ENCODE assay signal across 33 mouse cellular contexts in the genomic region with DNA sequence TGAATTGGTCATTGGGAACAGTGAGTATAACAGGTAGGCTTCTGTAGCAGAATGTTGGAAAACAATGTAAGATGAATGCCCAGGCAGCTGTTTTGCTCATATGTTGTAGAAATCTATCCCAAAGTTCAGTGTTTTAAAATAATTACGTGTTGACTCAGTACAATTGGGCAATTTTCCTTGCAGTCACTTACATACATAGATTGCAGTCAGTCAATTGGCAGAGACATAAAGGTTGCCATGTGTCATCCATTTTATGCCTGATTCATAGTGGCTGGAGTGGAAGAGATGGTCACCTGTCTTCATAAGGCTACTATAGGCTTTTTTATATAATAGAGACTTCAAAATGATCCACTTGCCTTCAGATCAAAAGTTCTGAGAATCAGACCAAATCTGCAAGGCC. TPM values are rescaled to one million over a fixed set of nuclear protein-coding genes. Genes with fewer than 3 reads are reported as not detected.
DNase-seq lines count a peak whose midpoint lies in the region; ATAC-seq and TF ChIP-seq lines count a peak whose summit lies in the region.
"Had no signal": no experiment of that assay in that cellular context is flagged by ENCODE, and none has a peak within 500 bp of the region (broad histone marks: within the 10 kb centered on the region; RNA-seq: fewer than 3 reads in every experiment).

No protein-coding gene starts in this region.

- H3K36me3 ChIP-seq in kidney, adult 2 months (ENCODE audit: control insufficient read depth, insufficient read depth, low read length) = no peaks in the 10 kb centered on the region
- H3K36me3 ChIP-seq in liver, postnatal 0 days (replicated peaks; ENCODE audit: insufficient read depth, low read length) = no peaks in the 10 kb centered on the region; the same call in 1 of the 2 replicates
- H3K36me3 ChIP-seq: embryonic facial prominence, embryonic 12.5 days; forebrain, embryonic 15.5 days; heart, embryonic 13.5 days; hindbrain, embryonic 15.5 days; limb, embryonic 15.5 days; midbrain, embryonic 13.5 days; neural tube, embryonic 13.5 days had no signal

- no peaks in the 10 kb centered on the region for H3K27me3 ChIP-seq in kidney, adult 2 months (replicated peaks; ENCODE audit: control insufficient read depth, insufficient read depth, low read length)
- no peaks in the 10 kb centered on the region for H3K27me3 ChIP-seq in liver, postnatal 0 days (ENCODE audit: insufficient read depth, low read length)
- H3K27me3 ChIP-seq: CH12.LX; embryonic facial prominence, embryonic 12.5 days; forebrain, embryonic 15.5 days; heart, embryonic 13.5 days; hindbrain, embryonic 15.5 days; limb, embryonic 15.5 days; megakaryocyte, embryonic 14.5 days; midbrain, embryonic 13.5 days; neural tube, embryonic 13.5 days; stomach, embryonic 15.5 days had no signal

- H3K4me1 ChIP-seq in kidney, adult 2 months (ENCODE audit: control insufficient read depth, insufficient read depth, low read length) = peaks cover 22% of the 10 kb centered on the region
- peaks cover 31% of the 10 kb centered on the region for H3K4me1 ChIP-seq in liver, postnatal 0 days (ENCODE audit: insufficient read depth)

- H3K4me2 ChIP-seq in liver, postnatal 0 days (ENCODE audit: low read depth, low read length) = peak overlapping the region; percentile 93
- H3K4me2 ChIP-seq: embryonic facial prominence, embryonic 12.5 days; forebrain, embryonic 15.5 days; heart, embryonic 13.5 days; hindbrain, embryonic 15.5 days; limb, embryonic 15.5 days; lung, embryonic 14.5 days; midbrain, embryonic 13.5 days; stomach, embryonic 15.5 days had no signal

- TF ChIP-seq CTCF in kidney, adult 2 months (conservative IDR thresholded peaks at IDR 0.05; ENCODE audit: insufficient read depth, insufficient read length, low read depth, low read length) = no peak
- no peak for TF ChIP-seq CTCF in liver, postnatal 0 days (IDR thresholded peaks at IDR 0.05; ENCODE audit: low read depth)

- ATAC-seq in liver, postnatal 0 days = no peak
- ATAC-seq: forebrain, embryonic 15.5 days; inflammation-experienced regulatory T-cells, adult 6 months; midbrain, embryonic 13.5 days had no signal

- WGBS in kidney, adult 2 months = 59% methylated on average over 1 of the region's 1 CpGs
- 60% methylated on average over 1 of the region's 1 CpGs for WGBS in liver, postnatal 0 days (ENCODE audit: insufficient replicate concordance)

- TF ChIP-seq POLR2A in kidney, adult 2 months (IDR thresholded peaks at IDR 0.05; ENCODE audit: low read depth, low read length) = no peak

- DNase-seq in kidney, adult 2 months = no peak
- no peak for DNase-seq in kidney, adult 18-20 months
- DNase-seq in 3T3-L1 (ENCODE audit: low read depth, low spot score) (peak; percentile 54), NIH3T3 (ENCODE audit: low read depth) (peak; percentile 74)
- DNase-seq in liver, postnatal 0 days = no peak
- DNase-seq in layer of hippocampus, adult 9-10 months (ENCODE audit: low spot score) = no peak
- DNase-seq in embryo, embryonic 9.5 days (ENCODE audit: extremely low spot score) = no peak
- DNase-seq: adrenal gland, postnatal 25 days; cerebellum, adult 2 months; cerebellum, postnatal 36 days; heart, postnatal 10 days; kidney, adult 11 months; kidney, postnatal 36 days; layer of hippocampus, postnatal 36 days; lung, embryonic 14.5 days; lung, postnatal 36 days; thymus, postnatal 14 days had no signal

- no peak for TF ChIP-seq EP300 in liver, postnatal 0 days (IDR thresholded peaks at IDR 0.05; ENCODE audit: low read depth)

- H3K4me3 ChIP-seq in kidney, adult 2 months (ENCODE audit: insufficient read depth, low read depth, low read length) = peak overlapping the region; percentile 57
- H3K4me3 ChIP-seq in liver, postnatal 0 days (ENCODE audit: low read depth, low read length) = no peak overlapping the region
- H3K4me3 ChIP-seq: embryonic facial prominence, embryonic 12.5 days; forebrain, embryonic 10.5 days; forebrain, embryonic 15.5 days; heart, embryonic 13.5 days; hindbrain, embryonic 10.5 days; hindbrain, embryonic 15.5 days; layer of hippocampus, adult 2 months; limb, embryonic 10.5 days; limb, embryonic 15.5 days; neural tube, embryonic 13.5 days; stomach, embryonic 15.5 days had no signal

- no peak overlapping the region for H3K9ac ChIP-seq in liver, postnatal 0 days (replicated peaks)
- H3K9ac ChIP-seq: embryonic facial prominence, embryonic 12.5 days; forebrain, embryonic 15.5 days; heart, embryonic 13.5 days; hindbrain, embryonic 15.5 days; limb, embryonic 15.5 days; lung, embryonic 14.5 days; midbrain, embryonic 13.5 days; neural tube, embryonic 13.5 days; stomach, embryonic 15.5 days had no signal

- H3K27ac ChIP-seq in kidney, adult 2 months (ENCODE audit: insufficient read depth, low read depth, low read length) = peak overlapping the region; percentile 92
- peak overlapping the region; percentile 94; the same call in 1 of the 2 replicates for H3K27ac ChIP-seq in liver, postnatal 0 days (ENCODE audit: low read depth)
- H3K27ac ChIP-seq: embryonic facial prominence, embryonic 12.5 days; forebrain, embryonic 10.5 days; forebrain, embryonic 15.5 days; heart, embryonic 13.5 days; hindbrain, embryonic 10.5 days; hindbrain, embryonic 15.5 days; layer of hippocampus, adult 2 months; limb, embryonic 10.5 days; limb, embryonic 15.5 days; midbrain, embryonic 13.5 days; neural tube, embryonic 13.5 days; stomach, embryonic 15.5 days had no signal

- H3K9me3 ChIP-seq in liver, postnatal 0 days (ENCODE audit: low read length) = no peaks in the 10 kb centered on the region
- H3K9me3 ChIP-seq: embryonic facial prominence, embryonic 12.5 days; forebrain, embryonic 10.5 days; forebrain, embryonic 15.5 days; heart, embryonic 13.5 days; hindbrain, embryonic 10.5 days; hindbrain, embryonic 15.5 days; limb, embryonic 10.5 days; limb, embryonic 15.5 days; megakaryocyte, embryonic 14.5 days; midbrain, embryonic 13.5 days; neural tube, embryonic 13.5 days; stomach, embryonic 15.5 days had no signal

RNA-seq across cellular contexts. Expression of a gene that starts 3.2 kb away (rescaled TPM):
- polyA plus RNA-seq in kidney, adult 2 months (2012; rRNA removed) = 58.8 and 65.4 TPM in 2 replicates
- 5.9 and 6.5 TPM in 2 replicates for polyA plus RNA-seq in liver, postnatal 0 days (2015; fragmentation: Nextera tagmentation; extraction: Ambion mirVana)

RNA-seq across cellular contexts. Expression of a gene that starts 31.8 kb away (rescaled TPM):
- 27.7 and 29.6 TPM in 2 replicates for polyA plus RNA-seq in kidney, adult 2 months (2012; rRNA removed)
- polyA plus RNA-seq in liver, postnatal 0 days (2015; fragmentation: Nextera tagmentation; extraction: Ambion mirVana) = not detected in 2 replicates
- polyA plus RNA-seq: C2C12; forebrain, embryonic 10.5 days; forebrain, embryonic 15.5 days; heart, embryonic 13.5 days; hindbrain, embryonic 10.5 days; hindbrain, embryonic 15.5 days; inflammation-experienced regulatory T-cells, adult 6 months; limb, embryonic 10.5 days; limb, embryonic 15.5 days; lung, embryonic 14.5 days; midbrain, embryonic 13.5 days; neural tube, embryonic 13.5 days had no signal

RNA-seq across cellular contexts. Expression of a gene that starts 38.6 kb away (rescaled TPM):
- 5.4 and 8.5 TPM in 2 replicates for polyA plus RNA-seq in kidney, adult 2 months (2012; rRNA removed)
- polyA plus RNA-seq in liver, postnatal 0 days (2015; fragmentation: Nextera tagmentation; extraction: Ambion mirVana) = 4.7 and 5.0 TPM in 2 replicates

Comparison
In these comparisons a context has a peak if more than half of its experiments do, and no peak if none do; other contexts are left out.
1. DNase-seq: peak in 3T3-L1 (single experiment) and NIH3T3 (single experiment); none in kidney, adult 2 months (single experiment), kidney, adult 18-20 months (single experiment), liver, postnatal 0 days (single experiment), layer of hippocampus, adult 9-10 months (single experiment) and embryo, embryonic 9.5 days (single experiment).
2. RNA of a gene that starts 31.8 kb away (polyA plus RNA-seq): 27.7 to 29.6 TPM in kidney, adult 2 months; not detected in liver, postnatal 0 days; every median in the first group is over 10 times any median in the second.